Mouse (Mus musculus): Measurements from ENCODE around the gene Wnt9a. TPM values are rescaled to one million over a fixed set of nuclear protein-coding genes. Genes with fewer than 3 reads are reported as not detected.

The Wnt9a gene
- polyA plus RNA-seq, 1 experiment from 2014 or later: 9.7 TPM

Small RNA genes within 50 kb of the gene (microRNA-seq; reads per million reads assigned to microRNA genes)
- not detected for gene Gm24756

Other genes with a start within 250 kb of the Wnt9a start
- 0.01 TPM in 2 replicates for gene Obscn, start 170.5 kb upstream of the Wnt9a start, polyA plus RNA-seq (2016; fragmentation: Nextera tagmentation; extraction: Ambion mirVana)
- gene Iba57, start 143.2 kb upstream of the Wnt9a start, polyA plus RNA-seq (2016; fragmentation: Nextera tagmentation; extraction: Ambion mirVana): 5.2 and 5.4 TPM in 2 replicates
- gene Gjc2, start 123.7 kb upstream of the Wnt9a start, polyA plus RNA-seq (2016; fragmentation: Nextera tagmentation; extraction: Ambion mirVana): not detected in 2 replicates
- 98.5 and 115 TPM in 2 replicates for gene Guk1, start 114.7 kb upstream of the Wnt9a start, polyA plus RNA-seq (2016; fragmentation: Nextera tagmentation; extraction: Ambion mirVana)
- gene Mrpl55, start 104.4 kb upstream of the Wnt9a start, polyA plus RNA-seq (2016; fragmentation: Nextera tagmentation; extraction: Ambion mirVana): 116 and 131 TPM in 2 replicates
- 46.8 and 52.2 TPM in 2 replicates for gene 2310033P09Rik, start 98.6 kb upstream of the Wnt9a start, polyA plus RNA-seq (2016; fragmentation: Nextera tagmentation; extraction: Ambion mirVana)
- gene Arf1, start 78.7 kb upstream of the Wnt9a start, polyA plus RNA-seq (2016; fragmentation: Nextera tagmentation; extraction: Ambion mirVana): 633 and 659 TPM in 2 replicates
- gene Wnt3a, start 16.2 kb upstream of the Wnt9a start, polyA plus RNA-seq (2016; fragmentation: Nextera tagmentation; extraction: Ambion mirVana): 5.3 and 8.7 TPM in 2 replicates
- gene Prss38, start 68.7 kb downstream of the Wnt9a start, polyA plus RNA-seq (2016; fragmentation: Nextera tagmentation; extraction: Ambion mirVana): not detected in 2 replicates
- gene Jmjd4, start 143.1 kb downstream of the Wnt9a start, polyA plus RNA-seq (2016; fragmentation: Nextera tagmentation; extraction: Ambion mirVana): 16.2 and 18.1 TPM in 2 replicates
- gene Snap47, start 144.3 kb downstream of the Wnt9a start, polyA plus RNA-seq (2016; fragmentation: Nextera tagmentation; extraction: Ambion mirVana): 108 and 127 TPM in 2 replicates
- gene Zfp867, start 165.5 kb downstream of the Wnt9a start, polyA plus RNA-seq (2016; fragmentation: Nextera tagmentation; extraction: Ambion mirVana): 9.5 and 11.3 TPM in 2 replicates
- gene Zkscan17, start 219.8 kb downstream of the Wnt9a start, polyA plus RNA-seq (2016; fragmentation: Nextera tagmentation; extraction: Ambion mirVana): 36.4 and 37.7 TPM in 2 replicates
- 0.09 and 0.14 TPM in 2 replicates for gene Nlrp3, start 234.6 kb downstream of the Wnt9a start, polyA plus RNA-seq (2016; fragmentation: Nextera tagmentation; extraction: Ambion mirVana)

All from midbrain, embryonic 10.5 days (tissue).